Mouse (Mus musculus): ENCODE data around the gene Exoc4.

Gene Exoc4

GRCm38 (mm10) chr6:33761557-33761956 lies 512.7 kb downstream of the Exoc4 start:
- DNase-seq (ENCODE audit: low spot score in 2 of 2), result no peak

- peak; percentile 81 to 83 for DNase-seq (ENCODE audit: low spot score in 2 of 2)
Measured at GRCm38 (mm10) chr6:33763245-33763644, 514.4 kb downstream of the Exoc4 start.

- DNase-seq (ENCODE audit: low spot score in 2 of 2), result no peak
Measured at GRCm38 (mm10) chr6:33763970-33764369, 515.1 kb downstream of the Exoc4 start.

- no peak for DNase-seq (ENCODE audit: low spot score in 2 of 2)
Measured at GRCm38 (mm10) chr6:33769251-33769650, 520.4 kb downstream of the Exoc4 start.

- no peak for DNase-seq (ENCODE audit: low spot score in 2 of 2)
Measured at GRCm38 (mm10) chr6:33770021-33770420, 521.1 kb downstream of the Exoc4 start.

- DNase-seq (ENCODE audit: low spot score in 2 of 2), result no peak
Measured at GRCm38 (mm10) chr6:33772551-33773315, 523.8 kb downstream of the Exoc4 start.

- no peak for DNase-seq (ENCODE audit: low spot score in 2 of 2)
Measured at GRCm38 (mm10) chr6:33792604-33793003, 543.7 kb downstream of the Exoc4 start.

- no peak for DNase-seq (ENCODE audit: low spot score in 2 of 2)
Measured at GRCm38 (mm10) chr6:33801254-33801653, 552.4 kb downstream of the Exoc4 start.

- no peak for DNase-seq (ENCODE audit: low spot score in 2 of 2)
Measured at GRCm38 (mm10) chr6:33803481-33804098, 554.7 kb downstream of the Exoc4 start.

GRCm38 (mm10) chr6:33804775-33805174 lies 555.9 kb downstream of the Exoc4 start:
- peak; percentile 72 to 87 for DNase-seq (ENCODE audit: low spot score in 2 of 2)

- no peak for DNase-seq (ENCODE audit: low spot score in 2 of 2)
Measured at GRCm38 (mm10) chr6:33806072-33806782, 557.3 kb downstream of the Exoc4 start.

- no peak for DNase-seq (ENCODE audit: low spot score in 2 of 2)
Measured at GRCm38 (mm10) chr6:33814386-33814785, 565.5 kb downstream of the Exoc4 start.

- DNase-seq (ENCODE audit: low spot score in 2 of 2), result no peak
Measured at GRCm38 (mm10) chr6:33823171-33823570, 574.3 kb downstream of the Exoc4 start.

GRCm38 (mm10) chr6:33823777-33824302 lies 575.0 kb downstream of the Exoc4 start:
- DNase-seq (ENCODE audit: low spot score in 2 of 2), result peak; percentile 30 to 59

- no peak for DNase-seq (ENCODE audit: low spot score in 2 of 2)
Measured at GRCm38 (mm10) chr6:33828499-33828898, 579.6 kb downstream of the Exoc4 start.

GRCm38 (mm10) chr6:33829261-33829660 lies 580.4 kb downstream of the Exoc4 start:
- DNase-seq (ENCODE audit: low spot score in 2 of 2), result no peak

- no peak for DNase-seq (ENCODE audit: low spot score in 2 of 2)
Measured at GRCm38 (mm10) chr6:33831276-33831675, 582.4 kb downstream of the Exoc4 start.

- no peak for DNase-seq (ENCODE audit: low spot score in 2 of 2)
Measured at GRCm38 (mm10) chr6:33832978-33833377, 584.1 kb downstream of the Exoc4 start.

GRCm38 (mm10) chr6:33836048-33836780 lies 587.3 kb downstream of the Exoc4 start:
- no peak for DNase-seq (ENCODE audit: low spot score in 2 of 2)

- DNase-seq (ENCODE audit: low spot score in 2 of 2), result no peak
Measured at GRCm38 (mm10) chr6:33842901-33843300, 594.0 kb downstream of the Exoc4 start.

GRCm38 (mm10) chr6:33859049-33859448 lies 610.2 kb downstream of the Exoc4 start:
- no peak for DNase-seq (ENCODE audit: low spot score in 2 of 2)

- DNase-seq (ENCODE audit: low spot score in 2 of 2), result no peak
Measured at GRCm38 (mm10) chr6:33865752-33866151, 616.9 kb downstream of the Exoc4 start.
